Mouse (Mus musculus) spleen, adult 2 months (tissue): Measurements from ENCODE around the gene Aqp11.

Experiments used
- CTCF ChIP-seq: fragments of 200-500 bp; IDR thresholded peaks from 2 replicates; pipeline ENCODE4 v1.5.1; 2011; ENCODE audit warnings: mild to moderate bottlenecking, inconsistent platforms; ENCODE audit not compliant: insufficient read depth, insufficient read length, insufficient replicate concordance; ENCODE audit errors: extremely low read depth
- POLR2A ChIP-seq: fragments of 200-500 bp; IDR thresholded peaks from 2 replicates; pipeline ENCODE4 v1.6.1; 2011; ENCODE audit warnings: low read depth, low read length, inconsistent platforms

- no peak for TF ChIP-seq POLR2A
- no peak for TF ChIP-seq CTCF
Measured at GRCm38 (mm10) chr7:97700173-97700572, 37.9 kb downstream of the Aqp11 start.
